Mouse (Mus musculus) stomach, postnatal 0 days (tissue): ENCODE measurements at regions not wholly inside any gene's neighbourhood (a gene's known extent, or its start where the extent isn't known, plus 50 kb on each side); places are given as distances from the start of the nearest gene placed in this dataset.

Source experiments
- CTCF ChIP-seq: IDR thresholded peaks from 2 replicates; pipeline ENCODE4 v1.5.1; 2016; ENCODE audit warnings: antibody characterized with exemption, low read depth, mild to moderate bottlenecking, moderate library complexity
- EP300 ChIP-seq: optimal IDR thresholded peaks from 2 replicates; pipeline ENCODE3; 2016; ENCODE audit warnings: antibody characterized with exemption

DNA sequence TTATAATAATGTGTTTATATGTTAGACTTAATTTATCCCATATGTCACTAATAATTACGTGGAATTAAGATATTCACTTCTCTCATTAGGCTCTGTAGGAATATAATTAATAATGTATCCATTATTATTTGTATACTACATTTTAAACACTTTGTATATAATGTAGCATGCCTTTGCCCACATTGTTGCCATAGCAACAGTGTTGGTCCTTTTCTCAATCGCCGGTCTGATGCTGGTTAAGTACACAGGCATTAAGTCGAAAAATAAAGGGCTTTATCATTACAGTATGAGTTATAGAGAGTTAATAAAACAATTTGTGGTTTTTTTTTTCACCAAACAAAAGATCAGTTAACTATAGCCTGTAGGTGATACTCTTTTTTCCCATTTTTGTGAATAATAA is 108.4 kb downstream of the Gm13691 start:
- TF ChIP-seq CTCF (no peak), EP300 (no peak)
